Mouse (Mus musculus): ENCODE measurements around the gene N4bp3.
"Not testable (repeated sequence)": the region's sequence is repeated elsewhere in the genome, so short reads cannot be mapped to it uniquely, and the experiment has no call there.

GRCm38 (mm10) chr11:51609940-51610339, 40.7 kb downstream of the N4bp3 start:
- not testable (repeated sequence) for TF ChIP-seq CTCF, EP300 (IDR thresholded peaks at IDR 0.05)

Measured in lung, postnatal 0 days (tissue).